Mouse (Mus musculus) adrenal gland, adult 18-20 months (tissue): ENCODE results near the gene Hapln4. TPM values are rescaled to one million over a fixed set of nuclear protein-coding genes. Genes with fewer than 3 reads are reported as not detected.

Experiments used
- DNase-seq, 2 experiments: peaks; one replicate each; pipeline ENCODE4 v3.0.0; 2021 to 2022; ENCODE audit warnings: low spot score in 2 of 2
- microRNA-seq, 2 experiments: library from miRNA; unstranded; fragments of <30 nt; microRNA quantifications; one replicate each; pipeline ENCODE4 v1.2.0; 2021; ENCODE audit warnings: borderline number of aligned reads in 2 of 2
- total RNA-seq, 2 experiments: library from RNA; stranded (reverse); gene quantifications; 1 replicate in 1 of 2; 2 replicates in 1 of 2; pipeline ENCODE4 v1.2.3; 2021

Gene Hapln4
- total RNA-seq, 2 experiments from 2014 or later: 0.83 to 3.0 TPM

DNA sequence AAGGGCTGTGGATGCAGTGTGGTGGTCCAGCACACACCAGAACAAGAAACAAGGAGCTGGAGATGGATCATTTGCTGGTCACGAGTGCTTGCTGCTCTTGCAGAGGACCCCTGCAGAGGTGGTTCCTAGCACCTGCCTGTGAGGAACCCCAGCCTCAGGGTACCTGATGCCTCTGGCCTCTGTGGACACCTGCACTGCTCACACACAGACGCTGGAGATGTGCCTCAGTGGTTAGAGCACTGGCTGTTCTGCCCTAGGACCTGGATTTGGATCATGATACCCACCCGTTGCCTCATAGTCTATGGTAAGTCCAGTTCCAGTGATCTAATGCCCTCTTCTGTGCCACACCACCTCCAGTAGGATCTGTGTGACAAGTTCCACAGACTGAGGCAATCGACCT lies 53.3 kb downstream of the Hapln4 start:
- DNase-seq: no peak

DNA sequence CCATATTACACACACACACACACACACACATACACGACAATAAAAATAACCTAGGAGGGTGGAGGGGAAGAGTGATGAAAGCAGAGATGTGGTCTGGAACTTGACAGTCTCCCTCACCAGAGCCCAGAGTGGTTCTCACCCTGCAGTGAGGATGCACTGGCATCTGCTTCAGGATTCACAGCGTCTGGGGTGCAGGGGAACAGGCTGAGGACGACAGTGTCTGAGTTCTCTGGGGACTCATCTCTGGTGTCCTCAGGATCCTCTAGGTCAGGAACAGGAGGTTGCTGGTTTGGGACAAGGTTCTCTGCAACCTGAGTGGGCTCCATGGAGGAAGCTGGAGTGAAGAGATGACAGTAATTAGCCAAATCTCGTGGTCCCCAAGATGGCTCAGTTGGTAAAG lies 54.6 kb downstream of the Hapln4 start:
- no peak for DNase-seq

DNA sequence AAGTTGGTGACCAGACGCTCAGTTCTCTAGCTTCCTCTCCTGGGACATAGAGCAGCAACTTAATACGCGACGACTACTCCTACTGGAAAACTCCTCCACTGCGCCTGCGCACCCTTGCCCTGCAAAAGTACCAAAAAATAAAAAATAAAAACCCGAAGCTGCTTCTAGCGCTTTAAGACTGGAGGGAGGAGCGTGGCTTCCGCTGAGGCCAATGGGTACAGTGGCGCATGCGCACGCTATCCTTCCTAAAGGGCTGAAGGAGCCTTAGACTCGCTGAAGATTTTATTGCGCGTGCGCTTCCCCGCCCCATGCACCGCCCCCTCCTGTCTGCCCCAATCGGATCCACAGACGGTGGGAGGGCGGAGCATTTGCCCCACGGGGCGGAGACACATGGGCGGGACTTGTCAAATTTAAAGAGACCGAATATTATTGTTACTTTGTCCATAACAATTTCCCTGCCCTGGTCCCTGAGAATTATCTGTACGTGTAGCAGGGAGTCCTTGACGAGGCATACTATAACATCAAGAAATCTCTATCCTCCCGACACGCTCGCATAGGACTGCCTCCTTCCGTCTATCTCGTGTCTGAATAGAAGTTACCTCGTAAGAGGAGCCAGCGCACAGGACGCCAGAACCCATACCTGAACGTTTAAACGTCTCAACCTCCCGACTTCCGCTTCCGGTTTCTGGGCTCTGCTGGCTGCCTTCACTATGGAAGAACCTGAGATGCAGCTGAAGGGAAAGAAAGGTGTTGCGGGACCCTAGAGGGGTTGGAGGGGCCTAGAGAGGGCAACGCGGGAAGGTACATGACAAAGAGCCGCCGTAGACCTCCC lies 56.0 kb downstream of the Hapln4 start, which contains the start of the genes Rfxank, Borcs8 and Mef2b:
Gene Rfxank, minus strand, starts transcription at position 129 of the 832 bp plus-strand sequence.
Gene Borcs8, plus strand, starts transcription at position 474 of the 832 bp plus-strand sequence.
Gene Mef2b, plus strand, starts transcription at position 686 of the 832 bp plus-strand sequence.
- peak; percentile 95 to 96 for DNase-seq

DNA sequence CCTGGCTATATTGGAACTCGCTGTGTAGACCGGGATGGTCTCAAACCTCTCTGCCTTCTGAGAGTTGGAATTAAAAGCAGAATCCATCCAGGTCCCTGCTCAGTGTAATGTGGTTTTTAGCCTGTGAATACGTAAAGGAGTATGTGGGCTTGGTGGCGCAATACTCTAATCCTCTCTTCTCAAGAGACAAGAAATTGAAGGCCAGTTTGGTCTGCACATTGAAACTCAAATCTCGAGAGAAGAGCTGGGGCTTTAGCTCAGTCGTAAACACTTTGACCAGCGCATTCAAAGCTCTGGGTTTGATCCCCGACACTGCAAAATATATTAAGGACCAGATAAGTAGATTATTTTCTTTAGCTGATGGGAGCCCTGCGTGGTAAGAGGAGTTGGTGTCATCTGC lies 56.7 kb downstream of the Hapln4 start:
- no peak for DNase-seq

Small RNA genes within 50 kb of the gene (microRNA-seq; reads per million reads assigned to microRNA genes)
- gene Mir7066: 0 reads per million in 2 experiments

Other genes with a start within 250 kb of the Hapln4 start
- under 1 TPM; 0.06 to 0.10 TPM for gene Cilp2, start 195.8 kb upstream of the Hapln4 start, total RNA-seq
- under 1 TPM; 0.51 to 0.60 TPM for gene Tssk6, start 181.3 kb upstream of the Hapln4 start, total RNA-seq
- 100 to 1,000 TPM; 176 to 210 TPM for gene Ndufa13, start 180.9 kb upstream of the Hapln4 start, total RNA-seq
- gene Yjefn3, start 180.7 kb upstream of the Hapln4 start, total RNA-seq: 1 to 10 TPM; 2.2 to 3.1 TPM
- gene Gatad2a, start 87.1 kb upstream of the Hapln4 start, total RNA-seq: 100 to 1,000 TPM; 102 to 111 TPM
- gene Mau2, start 40.7 kb upstream of the Hapln4 start, total RNA-seq: 10 to 100 TPM; 48.8 to 55.7 TPM
- gene Sugp1, start 40.6 kb upstream of the Hapln4 start, total RNA-seq: 10 to 100 TPM; 25.8 to 27.9 TPM
- gene Tm6sf2, start 10.5 kb upstream of the Hapln4 start, total RNA-seq: 1 to 10 TPM in 1 of 2 experiments, under 1 TPM in 1; 0.83 to 1.1 TPM
- 1 to 10 TPM in 1 of 2 experiments, under 1 TPM in 1; 0.13 to 2.6 TPM for gene Ncan, start 37.4 kb downstream of the Hapln4 start, total RNA-seq
- gene Nr2c2ap, start 47.9 kb downstream of the Hapln4 start, total RNA-seq: 10 to 100 TPM; 19.0 to 24.0 TPM
- gene Rfxank, start 55.7 kb downstream of the Hapln4 start, total RNA-seq: 10 to 100 TPM; 13.0 to 17.4 TPM
- gene Borcs8, start 56.0 kb downstream of the Hapln4 start, total RNA-seq: 10 to 100 TPM; 54.8 to 59.2 TPM
- under 1 TPM; 0.48 to 0.99 TPM for gene Mef2b, start 56.3 kb downstream of the Hapln4 start, total RNA-seq
- gene Tmem161a, start 88.9 kb downstream of the Hapln4 start, total RNA-seq: 10 to 100 TPM; 68.0 to 84.2 TPM
- 10 to 100 TPM; 34.0 to 41.4 TPM for gene Slc25a42, start 128.8 kb downstream of the Hapln4 start, total RNA-seq
- 10 to 100 TPM; 31.4 to 33.7 TPM for gene Sugp2, start 150.8 kb downstream of the Hapln4 start, total RNA-seq
- gene Armc6, start 151.0 kb downstream of the Hapln4 start, total RNA-seq: 10 to 100 TPM; 10.9 to 13.6 TPM
- 10 to 100 TPM; 18.5 to 19.8 TPM for gene Homer3, start 199.4 kb downstream of the Hapln4 start, total RNA-seq
- gene Ddx49, start 219.0 kb downstream of the Hapln4 start, total RNA-seq: 10 to 100 TPM; 63.9 to 70.5 TPM
- gene Cope, start 219.1 kb downstream of the Hapln4 start, total RNA-seq: 100 to 1,000 TPM; 185 to 205 TPM
- 1 to 10 TPM; 2.0 to 2.5 TPM for gene Cers1, start 232.3 kb downstream of the Hapln4 start, total RNA-seq
- gene Gdf1, start 246.4 kb downstream of the Hapln4 start, total RNA-seq: not detected